Mouse (Mus musculus) right cerebral cortex, postnatal 4 days (tissue): Measurements from ENCODE around the gene Mill2.
A peak's percentile ranks its signal among the peaks of the same experiment; 100 is the strongest.

Experiments
- DNase-seq: peaks from one replicate; pipeline ENCODE4 v3.0.0-alpha.2; 2022

Gene Mill2

DNA sequence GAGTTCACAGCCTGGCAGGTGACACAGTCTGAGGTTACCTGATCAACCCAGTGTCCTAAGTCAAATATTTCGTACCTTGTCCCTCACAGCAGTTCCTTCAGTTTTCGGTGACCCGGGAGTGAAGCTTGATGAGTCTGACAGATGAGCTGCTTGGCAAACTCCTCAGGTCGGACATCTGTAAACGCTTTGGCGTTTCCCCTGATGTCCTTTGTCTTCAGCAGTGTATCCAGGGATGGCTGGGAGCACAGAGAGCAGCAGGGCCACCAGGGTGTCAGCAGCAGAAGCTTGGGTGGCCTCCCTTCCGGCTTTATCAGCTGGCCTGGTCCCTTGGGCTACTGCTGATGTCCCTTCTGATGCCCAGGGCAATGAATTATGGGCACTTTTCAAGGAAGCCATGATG lies 38.9 kb downstream of the Mill2 start:
- DNase-seq, result no peak

DNA sequence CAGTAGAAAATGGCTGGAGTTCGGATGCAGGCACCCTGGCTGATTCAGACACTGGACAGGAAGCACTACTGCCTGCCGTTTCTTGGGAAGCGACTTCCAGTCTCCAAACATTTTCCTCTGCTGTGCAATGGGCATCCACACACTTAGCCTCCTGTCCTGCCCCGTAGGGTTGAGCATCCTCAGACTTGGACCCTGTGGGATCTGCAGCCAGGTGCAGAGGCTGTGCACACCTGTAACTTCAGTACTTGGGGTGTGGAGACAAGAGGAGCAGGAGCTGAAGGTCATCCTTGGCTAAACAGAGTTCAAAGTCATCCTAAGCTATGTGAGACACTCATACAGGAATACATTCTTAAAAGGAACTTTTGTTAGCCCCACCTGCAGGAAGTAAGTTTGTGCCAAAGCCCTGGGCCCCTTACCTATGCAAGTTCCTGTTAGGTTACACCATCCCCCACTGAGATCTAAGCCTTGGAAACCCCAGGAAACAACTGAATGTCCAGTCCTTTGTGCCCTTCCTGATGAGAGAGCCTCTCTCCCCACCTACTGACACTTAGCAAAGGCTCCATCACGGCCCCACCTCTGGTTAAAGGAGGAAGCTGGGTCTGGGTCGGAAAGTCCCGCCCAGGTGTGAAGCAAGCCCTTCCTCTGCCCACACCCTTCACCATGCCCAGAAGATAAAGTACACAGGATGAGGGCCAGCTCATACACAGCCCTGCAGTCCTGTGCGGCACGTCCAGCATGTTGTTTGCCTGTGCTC lies 44.4 kb downstream of the Mill2 start:
- DNase-seq, result no peak

GRCm38 (mm10) chr7:18884745-18885422 lies 45.1 kb downstream of the Mill2 start:
- DNase-seq, result no peak

DNA sequence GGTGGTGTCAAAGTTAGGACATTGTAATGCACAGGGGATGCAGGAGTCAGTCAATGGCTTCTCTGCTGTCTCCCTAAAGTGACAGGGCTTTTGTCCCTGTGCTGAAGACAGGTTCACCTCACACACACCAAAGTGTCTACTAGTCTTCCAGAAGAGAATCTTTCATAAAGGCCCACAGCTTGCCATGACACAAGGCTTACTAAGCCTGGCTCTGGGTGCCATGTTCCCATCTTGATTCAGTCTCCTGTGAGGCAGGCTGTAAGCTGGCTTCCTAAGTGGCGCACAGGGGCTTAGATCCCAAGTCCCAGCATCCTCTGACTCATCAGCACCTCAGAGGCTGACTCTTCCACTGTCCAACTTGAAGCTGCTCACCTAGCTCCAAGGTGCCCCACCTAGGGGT lies 47.2 kb downstream of the Mill2 start:
- no peak for DNase-seq

DNA sequence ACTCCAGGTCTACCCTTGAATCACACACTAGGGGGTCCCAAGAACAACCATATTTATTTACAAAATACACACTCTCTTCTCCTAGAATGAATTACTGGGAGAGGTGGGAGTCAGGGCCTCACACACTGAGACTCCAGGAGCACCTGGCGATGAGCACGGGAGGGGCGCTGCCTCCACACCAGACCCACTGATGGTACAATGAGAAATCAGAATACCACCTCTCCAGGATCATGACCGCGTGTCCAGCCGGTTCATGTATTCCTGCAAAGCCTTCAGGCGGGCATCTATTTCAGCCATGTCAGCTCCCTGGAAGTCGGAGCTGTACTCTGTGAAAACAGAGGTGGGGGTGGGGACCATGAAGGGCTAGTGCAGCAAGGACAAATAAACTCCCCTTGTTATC lies 51.1 kb downstream of the Mill2 start:
- DNase-seq, result no peak

GRCm38 (mm10) chr7:18891872-18892599 lies 52.3 kb downstream of the Mill2 start:
- DNase-seq, result peak; percentile 92

- DNase-seq, result no peak
Measured at GRCm38 (mm10) chr7:18893009-18893408, 53.2 kb downstream of the Mill2 start.

DNA sequence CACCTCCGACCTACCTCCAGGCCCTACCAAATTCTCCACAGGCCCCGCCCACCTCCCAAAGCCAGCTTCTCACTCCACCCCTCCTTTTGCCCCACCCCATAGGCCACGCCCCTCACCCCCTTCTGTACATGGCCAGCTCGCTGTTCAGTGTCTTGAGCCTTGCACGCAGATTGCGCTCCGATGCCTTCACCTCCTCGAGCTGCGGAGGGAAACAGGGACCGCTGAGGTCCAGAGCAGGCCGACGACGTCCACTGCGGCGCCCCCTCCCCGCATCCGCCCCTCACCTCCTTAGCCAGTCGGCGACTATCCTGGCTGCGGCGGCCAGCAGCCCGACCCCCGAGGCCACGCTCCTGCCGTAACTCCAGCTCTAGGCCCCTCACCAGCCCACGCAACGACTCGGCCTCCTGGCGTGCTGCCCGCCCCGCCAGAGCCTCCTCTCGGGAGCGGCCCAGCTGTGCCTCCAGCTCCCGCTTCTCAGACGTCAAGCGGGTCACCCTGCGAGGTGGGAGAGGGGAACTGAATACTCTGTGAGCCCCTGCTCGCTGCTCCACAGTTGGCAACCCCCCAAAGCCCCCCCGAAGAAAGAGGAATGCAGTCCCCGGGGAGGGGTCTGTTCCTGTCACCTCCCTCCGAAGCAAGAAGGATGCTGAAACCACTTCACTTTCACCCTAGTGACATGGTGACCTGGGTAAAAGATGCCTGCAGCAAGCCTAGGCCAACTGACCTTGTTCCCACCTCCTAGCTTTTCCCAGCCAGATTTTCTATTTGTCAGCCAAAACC lies 54.1 kb downstream of the Mill2 start:
- peak; percentile 65 for DNase-seq

DNA sequence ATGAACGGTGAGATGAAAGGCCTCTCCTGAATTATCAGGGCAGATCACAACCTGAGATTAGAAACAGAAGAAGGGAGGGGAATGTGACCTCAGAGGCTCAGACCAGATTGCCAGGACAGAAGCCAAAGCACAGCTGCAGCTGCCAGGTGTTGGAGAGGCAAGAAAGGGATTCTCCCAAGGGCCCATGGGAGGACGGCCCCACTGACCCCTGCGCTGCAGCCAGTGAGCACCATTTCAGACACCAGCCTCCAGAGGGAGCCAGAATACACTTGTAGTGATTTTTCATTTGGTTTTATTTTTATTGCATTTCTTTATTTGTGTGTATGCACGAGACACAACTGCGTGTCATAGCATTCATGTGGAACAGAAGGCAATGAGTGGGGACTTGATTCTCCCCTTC lies 56.8 kb downstream of the Mill2 start:
- DNase-seq, result peak; percentile 57

DNA sequence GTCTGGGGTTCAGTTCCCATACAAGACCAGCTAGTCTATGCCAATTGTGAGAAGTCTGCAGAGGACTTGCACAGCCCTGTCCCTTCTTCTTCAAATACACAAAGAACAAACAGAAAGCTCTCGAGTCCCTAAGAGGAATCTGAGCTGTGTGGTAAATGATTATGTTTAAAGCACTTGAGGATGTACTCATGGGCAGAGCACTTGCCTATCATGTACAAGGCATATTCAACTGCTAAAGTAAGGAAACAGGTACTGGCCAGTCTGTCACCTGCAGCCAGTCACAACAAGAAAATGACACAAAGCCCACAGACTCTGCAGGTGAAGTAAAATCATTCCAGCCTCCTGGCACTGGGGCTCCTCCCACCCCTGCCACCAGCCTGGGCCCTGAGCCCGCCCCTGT lies 60.7 kb downstream of the Mill2 start:
- DNase-seq, result no peak

DNA sequence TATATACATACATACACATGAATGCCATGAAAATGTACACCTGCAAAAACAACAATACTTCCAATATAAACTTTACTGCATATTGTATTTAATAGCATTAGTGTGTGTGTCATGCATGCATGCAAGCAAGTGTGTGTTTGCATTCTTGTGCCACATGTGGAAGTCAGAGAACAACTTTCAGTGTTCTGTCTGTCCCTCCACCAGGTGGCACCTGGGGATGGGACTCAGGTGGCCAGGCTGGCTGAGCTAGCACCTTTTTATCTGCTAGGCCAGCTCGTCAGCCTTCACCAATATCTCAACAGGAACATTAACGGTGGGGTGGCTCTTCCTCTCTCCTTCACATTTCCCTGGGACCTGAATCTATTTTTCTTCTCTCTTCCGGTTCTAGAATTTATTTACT lies 62.7 kb downstream of the Mill2 start:
- no peak for DNase-seq

DNA sequence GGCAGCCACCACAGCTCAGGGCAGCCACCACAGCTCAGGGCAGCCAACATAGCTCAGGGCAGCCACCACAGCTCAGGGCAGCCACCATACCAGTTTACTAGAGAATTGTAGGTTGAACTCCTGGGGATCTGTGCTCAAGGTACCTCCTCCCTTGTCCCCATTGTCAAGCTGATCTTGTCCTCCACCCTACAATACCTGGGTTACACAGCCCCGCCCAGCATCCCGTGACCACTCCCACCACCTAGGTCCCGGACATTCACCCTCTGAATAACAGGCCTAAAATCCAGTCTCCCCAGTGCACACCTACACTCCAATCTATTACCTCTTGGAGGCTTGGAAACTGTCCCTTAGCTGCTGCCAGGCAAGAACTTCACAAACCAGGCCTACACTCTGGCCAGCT lies 65.2 kb downstream of the Mill2 start:
- DNase-seq, result no peak

DNA sequence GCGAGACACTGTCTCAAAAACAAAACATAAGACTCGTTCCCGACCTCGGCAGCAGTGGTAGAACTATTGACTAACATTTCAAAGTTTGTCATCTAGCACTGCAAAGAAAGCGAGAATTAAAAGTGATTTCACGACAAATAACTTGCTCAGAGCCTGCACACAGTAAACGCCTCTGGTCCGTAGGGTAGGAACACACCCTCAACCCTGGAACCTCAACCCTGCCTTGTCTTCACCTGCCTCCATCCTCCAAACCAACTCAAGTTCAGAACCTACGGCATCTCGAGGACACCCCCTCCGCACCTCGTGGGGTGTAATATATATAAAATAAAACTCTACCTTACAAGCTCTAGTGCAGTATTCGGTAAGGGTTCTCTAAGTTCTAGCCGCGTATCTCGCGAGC lies 70.0 kb downstream of the Mill2 start:
- no peak for DNase-seq

- peak; percentile 92 for DNase-seq
Measured at GRCm38 (mm10) chr7:18910241-18910831, 70.6 kb downstream of the Mill2 start, which contains the start of gene Ccdc61. Ccdc61 (minus strand) TSS chr7:18910415.
